Mouse (Mus musculus): ENCODE results near the gene Sun3.

Gene Sun3

DNA sequence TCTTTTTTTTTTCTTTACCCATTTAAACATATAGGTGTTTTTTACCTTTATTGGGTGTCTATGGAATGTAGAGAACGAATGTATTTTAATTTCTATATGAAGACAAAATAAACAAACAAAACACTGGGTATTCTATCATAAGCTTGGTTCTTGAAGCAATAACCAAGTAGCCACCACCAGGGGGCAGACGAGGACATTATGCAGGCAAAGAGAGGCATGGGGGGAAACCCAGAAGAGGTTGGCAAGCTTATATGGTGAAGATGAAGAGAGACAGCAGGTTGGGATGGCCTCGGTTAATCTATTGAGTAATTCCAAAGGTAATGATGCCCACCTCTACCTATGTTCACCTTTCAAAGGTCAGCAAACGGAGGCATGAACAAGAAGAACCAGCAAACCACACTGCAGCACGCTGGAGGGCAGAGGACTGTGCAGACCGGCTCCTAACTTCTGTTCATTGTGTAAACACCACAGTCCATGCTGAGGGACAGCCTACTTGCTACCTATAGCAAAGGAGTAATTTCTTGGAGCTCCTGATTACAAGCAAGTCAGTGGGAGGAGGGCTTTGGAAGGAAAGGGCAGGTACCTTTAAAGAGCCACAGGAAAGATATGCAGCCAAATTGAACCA, 65.4 kb downstream of the Sun3 start:
- peak; percentile 81 for DNase-seq (ENCODE audit: low read depth, low spot score)

DNA sequence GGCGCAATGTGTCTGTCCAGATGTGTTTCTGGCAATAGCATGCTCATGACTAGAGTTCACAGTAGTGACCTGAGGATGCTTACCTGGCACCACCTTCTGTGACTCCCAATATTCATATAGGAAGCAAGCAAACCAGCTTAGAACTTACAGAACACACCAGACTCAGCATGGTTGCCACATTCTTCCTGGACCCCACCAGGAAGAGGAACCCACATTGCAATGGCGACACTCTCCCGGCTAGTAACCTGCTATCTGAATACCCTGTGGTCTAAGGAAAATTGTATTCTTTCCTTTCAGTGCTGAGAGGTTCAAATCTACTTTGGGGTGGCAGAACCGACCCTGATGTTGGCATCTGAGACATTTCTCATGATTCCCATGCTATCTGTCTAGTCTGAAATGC, 70.6 kb downstream of the Sun3 start:
- DNase-seq (ENCODE audit: low read depth, low spot score): no peak

DNA sequence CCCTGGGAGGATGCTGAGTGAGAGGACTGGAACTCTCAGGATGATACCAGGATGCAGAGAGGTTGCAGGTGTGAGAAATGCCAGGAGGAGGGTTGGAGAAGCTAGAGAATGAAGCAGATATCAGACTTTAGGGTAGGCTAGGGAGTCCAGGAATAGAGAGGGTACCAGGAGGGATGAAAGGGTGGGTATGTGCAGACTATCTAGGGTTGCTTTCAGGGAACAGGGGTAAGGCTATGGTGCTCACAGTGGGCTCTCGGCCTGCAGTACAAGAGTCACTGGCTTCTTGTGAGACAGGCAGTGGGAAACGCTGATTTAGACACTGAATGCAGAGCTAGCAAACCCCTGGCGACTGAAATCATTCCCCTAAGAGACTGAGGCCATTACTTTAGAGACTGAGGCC, 75.6 kb downstream of the Sun3 start, which contains the start of gene Pkd1l1:
TSS of gene Pkd1l1 (minus strand) at position 101 of the 400 bp plus-strand sequence.
- DNase-seq (ENCODE audit: low read depth, low spot score): no peak

DNA sequence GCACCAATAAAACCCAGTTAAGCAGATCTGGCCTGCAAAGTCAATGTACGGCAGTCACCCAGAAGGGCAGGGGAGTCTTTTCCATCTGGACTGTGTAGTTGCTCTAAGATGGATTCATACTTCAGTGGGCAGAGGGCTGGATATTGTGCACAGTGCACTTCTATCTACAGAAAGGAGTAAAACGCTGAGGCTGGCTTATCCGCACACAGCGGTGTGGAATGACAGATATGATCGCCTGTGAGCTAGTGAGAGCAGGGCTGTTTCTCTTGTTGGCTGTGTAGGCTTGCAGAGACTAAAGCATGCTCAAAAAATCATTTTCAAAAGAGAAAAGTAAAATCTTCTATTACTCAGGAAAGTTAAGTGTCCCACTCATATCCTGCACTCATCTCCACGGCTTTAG, 76.7 kb downstream of the Sun3 start:
- DNase-seq (ENCODE audit: low read depth, low spot score): no peak

DNA sequence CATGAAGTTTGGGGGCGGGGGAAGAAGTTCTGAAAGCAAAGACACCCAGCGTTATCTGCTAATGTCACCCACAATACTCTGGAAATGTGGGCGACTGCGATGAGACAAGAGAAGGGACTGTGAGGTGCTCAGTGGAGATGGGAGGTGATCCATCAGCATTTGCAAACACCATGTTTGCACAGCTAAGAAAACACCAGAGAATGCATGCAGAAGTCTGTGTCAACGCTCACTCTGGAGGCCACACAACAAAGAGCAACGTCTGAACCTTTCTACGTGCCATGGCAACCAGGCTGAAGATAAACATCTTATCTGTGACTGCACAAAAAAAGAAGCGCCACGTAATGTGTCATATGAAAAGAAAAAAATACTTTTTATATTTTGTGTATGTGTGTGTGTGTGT, 78.3 kb downstream of the Sun3 start:
- DNase-seq (ENCODE audit: low read depth, low spot score): no peak

DNA sequence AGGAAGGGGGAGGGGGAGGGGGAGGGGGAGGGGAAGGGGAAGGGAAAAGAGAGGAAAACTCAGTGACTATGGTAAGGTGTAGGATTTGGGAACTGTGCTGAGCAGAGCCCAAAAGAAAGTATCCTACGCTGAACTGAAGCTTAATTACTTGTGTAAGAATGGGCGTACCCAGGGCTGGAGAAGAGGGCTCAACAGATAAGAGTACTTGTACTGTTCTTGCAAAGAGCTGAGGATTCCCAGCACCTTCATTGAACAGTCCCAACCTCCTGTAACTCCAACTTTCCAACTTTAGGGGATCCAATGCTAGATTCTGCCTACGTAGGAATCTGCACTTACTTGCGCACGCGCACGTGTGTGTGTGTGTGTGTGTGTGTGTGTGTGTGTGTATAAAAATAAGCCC, 80.7 kb downstream of the Sun3 start:
- DNase-seq (ENCODE audit: low read depth, low spot score): no peak

All from mesoderm, embryonic 11.5 days (tissue).